Mouse (Mus musculus) gastrocnemius, postnatal 4 days (tissue): ENCODE measurements around the gene Zfp382. TPM values are rescaled to one million over a fixed set of nuclear protein-coding genes. Genes with fewer than 3 reads are reported as not detected.
A peak's percentile ranks its signal among the peaks of the same experiment; 100 is the strongest.
"Not testable (repeated sequence)": the region's sequence is repeated elsewhere in the genome, so short reads cannot be mapped to it uniquely, and the experiment has no call there.

ENCODE experiments used
- DNase-seq, 2 experiments: peaks; one replicate each; pipeline ENCODE4 v3.0.0; 2021 to 2022; ENCODE audit warnings: low spot score in 2 of 2, mixed read lengths in 2 of 2
- long read RNA-seq, 2 experiments: library from polyadenylated mRNA; stranded (forward); transcript quantifications; one replicate each; pipeline ENCODE4 v2.0.0; 2021
- total RNA-seq, 2 experiments: library from RNA; stranded (reverse); gene quantifications; 2 replicates each; pipeline ENCODE4 v1.2.3; 2021

Zfp382 gene
- 1 to 10 TPM; 8.0 to 9.4 TPM for total RNA-seq
- long read RNA-seq, experiment 1, result 0 reads
- long read RNA-seq, experiment 2, partial matches to known transcripts, result 0 of 2 reads
- long read RNA-seq, experiment 2, other reads (novel, unspliced or antisense), result 0 of 2 reads

DNA sequence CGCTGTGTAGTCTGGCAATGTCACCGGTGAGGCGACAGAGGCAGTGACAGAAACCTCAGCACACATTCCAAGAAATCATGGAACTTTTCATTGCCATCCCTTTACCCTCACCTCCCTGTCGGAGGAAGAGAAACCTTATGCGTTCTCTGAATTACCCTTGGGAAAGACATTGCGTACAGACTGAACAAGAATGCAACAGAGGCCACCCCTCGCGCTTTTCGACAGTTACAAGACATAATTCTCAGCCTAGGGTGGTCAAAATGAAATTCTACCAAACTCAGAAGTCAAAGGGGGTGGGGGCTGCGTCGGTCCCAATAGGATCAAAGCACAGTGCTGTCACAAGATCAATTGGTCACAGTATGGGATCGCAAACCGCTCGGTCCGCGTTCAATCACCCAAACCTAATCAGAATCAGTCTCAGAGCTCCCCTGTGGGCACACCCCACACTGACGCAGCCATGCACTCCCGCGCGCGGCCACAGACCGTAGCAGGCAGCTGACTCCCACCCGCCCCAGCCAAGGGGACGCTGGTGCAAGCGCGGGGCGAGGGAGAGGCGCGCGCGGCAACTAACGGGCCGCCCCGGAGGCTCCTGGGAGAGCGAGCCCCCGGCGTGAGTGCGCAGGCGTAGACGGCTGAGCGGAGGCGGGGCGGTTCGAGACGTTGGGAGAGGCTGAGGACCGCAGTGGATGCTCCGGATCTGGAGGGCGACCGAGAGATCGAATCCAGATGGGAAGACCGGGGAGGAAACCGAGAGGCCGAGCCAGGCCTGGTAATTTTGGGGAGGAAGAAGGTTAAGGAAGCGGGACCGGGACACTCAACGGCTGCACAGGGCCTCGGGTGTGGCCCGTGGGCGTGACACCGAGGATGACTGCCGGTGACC lies at the start of gene Zfp382:
Zfp382 (plus strand) TSS at position 635 of the 880 bp plus-strand sequence.
- peak; percentile 83 to 92 for DNase-seq

DNA sequence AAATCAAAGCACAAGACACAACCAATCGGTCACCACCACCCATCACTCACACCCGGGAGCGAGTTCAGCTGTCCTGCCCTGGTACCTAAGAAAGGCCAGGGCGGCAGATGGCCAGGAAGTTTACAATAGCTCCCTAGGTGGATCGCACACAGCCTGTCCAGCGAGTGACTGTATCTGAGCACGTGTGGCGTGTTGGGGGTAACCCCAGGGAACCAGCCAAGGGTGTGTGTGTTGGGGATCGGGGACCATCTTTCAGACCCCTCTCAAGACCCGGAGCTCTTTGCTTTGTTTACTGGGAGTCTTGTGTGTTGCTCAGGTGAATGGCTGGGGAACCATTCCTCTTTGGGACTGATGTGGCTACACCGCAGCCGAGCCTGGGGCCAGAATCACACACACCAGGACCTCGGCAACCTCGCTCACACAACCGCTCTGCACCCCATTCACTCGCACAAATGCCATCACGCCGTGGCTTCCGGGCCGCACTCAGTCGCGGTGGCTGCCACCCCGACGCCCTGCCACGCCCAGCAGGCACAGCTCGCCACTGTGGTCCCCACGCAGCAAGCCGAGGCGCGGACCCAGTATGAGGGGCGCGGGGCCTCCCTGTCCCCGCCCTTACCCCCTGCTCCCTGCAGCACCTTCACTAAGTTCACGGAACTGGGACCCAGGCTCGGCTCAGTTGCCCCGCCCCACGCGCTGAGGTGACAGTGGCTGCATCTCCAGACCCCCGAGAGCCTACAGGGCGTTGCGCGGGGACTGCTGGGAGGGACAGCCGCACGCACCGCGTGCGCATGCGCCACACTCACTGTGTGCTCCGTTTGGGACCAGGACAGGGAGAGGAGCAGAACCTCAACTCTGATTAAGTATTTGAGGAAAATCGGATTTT lies 49.4 kb upstream of the Zfp382 start, which contains the start of gene Zfp82:
Zfp82 (minus strand) TSS at position 755 of the 883 bp plus-strand sequence.
- DNase-seq, result peak; percentile 64 to 81

DNA sequence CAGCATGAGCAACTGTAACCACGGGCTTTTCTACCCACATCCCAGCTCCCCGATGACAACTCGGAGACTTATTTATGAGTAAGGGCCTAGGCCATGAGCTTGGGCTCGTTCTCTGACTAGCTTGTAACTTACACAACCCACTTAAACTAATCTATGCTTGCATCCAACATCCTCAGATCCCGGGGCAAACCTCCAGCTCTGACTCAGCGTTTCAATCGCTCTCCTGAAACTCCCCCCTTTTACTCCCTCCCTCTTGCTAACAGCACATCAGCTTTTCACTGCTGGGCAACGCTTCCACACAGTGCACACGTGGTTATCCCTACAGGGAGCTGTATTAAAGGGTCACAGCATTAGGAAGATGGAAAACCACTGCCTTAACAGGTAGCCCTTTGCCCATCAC lies 35.2 kb upstream of the Zfp382 start:
- peak in 1 of 2 experiments; percentile 18 for DNase-seq

DNA sequence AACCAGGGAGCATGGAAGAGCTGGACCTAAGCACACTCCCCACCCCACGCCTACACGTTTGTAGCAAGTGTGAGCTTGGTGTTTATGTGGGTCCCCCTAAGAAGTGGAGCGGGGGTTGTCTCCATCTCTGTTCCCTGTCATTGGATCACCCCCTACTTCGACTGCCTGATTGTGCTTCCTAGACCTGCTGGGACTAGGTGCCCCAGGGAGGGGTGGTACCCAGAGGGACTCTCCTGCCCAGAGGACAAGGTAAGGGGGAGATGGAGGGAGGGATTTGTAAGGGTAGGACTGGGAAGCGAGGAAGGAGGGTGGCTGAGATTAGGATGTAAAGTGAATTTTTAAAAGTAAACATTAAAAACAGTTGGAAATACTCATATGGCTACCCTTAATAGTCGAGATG lies 32.3 kb upstream of the Zfp382 start:
- DNase-seq, result no peak

DNA sequence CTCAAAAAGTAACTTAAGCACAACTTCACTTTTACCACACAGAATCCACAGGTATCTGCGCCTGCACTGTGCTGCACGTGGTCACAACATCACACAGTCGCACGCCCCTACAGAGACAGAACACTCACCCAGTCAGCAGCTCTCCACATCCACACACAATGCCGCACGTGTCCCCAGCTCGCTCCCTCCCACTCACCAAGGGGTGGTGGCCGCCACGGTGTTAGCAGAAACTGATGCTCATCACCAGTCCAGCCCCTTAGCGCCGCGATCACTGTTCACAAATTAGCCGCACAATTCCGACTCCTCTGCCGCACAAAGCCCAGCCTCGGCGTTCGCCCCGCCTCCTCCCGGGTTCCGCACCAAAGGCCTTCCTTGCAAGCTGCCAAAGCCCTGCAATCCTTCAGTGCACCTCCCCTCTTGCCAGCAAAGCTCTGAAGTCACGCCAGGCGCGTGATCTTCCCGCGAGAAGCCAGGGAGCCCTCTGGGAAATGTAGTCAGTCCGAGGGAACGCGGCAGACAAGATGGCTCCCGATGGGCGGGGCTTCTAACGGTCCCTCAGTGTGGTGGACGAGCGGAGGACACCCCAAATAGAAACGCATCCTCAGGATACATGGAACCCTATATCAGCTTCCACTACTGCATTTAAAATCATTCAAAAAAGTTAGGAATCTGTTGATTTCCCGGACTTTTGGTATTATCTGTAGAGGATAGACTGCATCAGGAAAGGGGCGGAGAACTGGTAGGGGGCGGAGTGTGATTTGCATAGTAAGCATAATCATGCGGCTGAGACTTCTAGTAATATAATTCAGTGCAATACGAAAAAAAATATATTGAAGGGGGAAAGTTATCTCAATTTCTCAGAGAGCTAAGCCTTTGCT lies 31.4 kb upstream of the Zfp382 start, which contains the start of the genes Gm26920 and Zfp566:
Gm26920 (minus strand) TSS at position 319 of the 878 bp plus-strand sequence.
Zfp566 (minus strand) TSS at position 436 of the 878 bp plus-strand sequence.
- peak; percentile 90 to 95 for DNase-seq

DNA sequence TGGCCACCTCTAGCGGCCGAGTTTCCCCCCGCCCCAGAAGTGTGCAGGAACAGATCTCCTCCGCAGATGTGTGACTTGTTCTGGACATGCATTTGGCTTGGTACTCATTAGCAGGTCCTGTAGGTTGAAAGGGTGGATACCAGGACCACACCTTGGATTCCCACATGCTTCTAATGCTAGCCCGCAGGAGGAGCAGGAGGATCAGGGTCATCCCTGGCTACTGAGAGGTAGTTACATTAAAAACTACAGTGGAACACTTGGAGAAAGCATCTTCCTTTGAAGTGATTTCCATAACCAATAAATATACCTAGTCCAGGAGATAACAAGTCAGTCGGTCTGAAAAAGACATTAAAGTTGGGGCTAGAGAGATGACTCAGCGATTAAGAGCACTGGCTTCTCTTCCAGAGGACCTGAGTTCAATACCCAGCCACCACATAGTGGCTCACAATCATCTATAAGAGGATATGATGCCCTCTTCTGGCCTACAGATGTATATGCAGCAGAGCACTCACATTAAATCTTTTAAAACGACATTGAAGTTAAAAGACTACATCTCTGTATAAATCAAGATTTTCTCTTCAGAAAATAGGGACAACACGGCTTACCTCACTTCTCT lies 30.7 kb upstream of the Zfp382 start:
- DNase-seq, result no peak

DNA sequence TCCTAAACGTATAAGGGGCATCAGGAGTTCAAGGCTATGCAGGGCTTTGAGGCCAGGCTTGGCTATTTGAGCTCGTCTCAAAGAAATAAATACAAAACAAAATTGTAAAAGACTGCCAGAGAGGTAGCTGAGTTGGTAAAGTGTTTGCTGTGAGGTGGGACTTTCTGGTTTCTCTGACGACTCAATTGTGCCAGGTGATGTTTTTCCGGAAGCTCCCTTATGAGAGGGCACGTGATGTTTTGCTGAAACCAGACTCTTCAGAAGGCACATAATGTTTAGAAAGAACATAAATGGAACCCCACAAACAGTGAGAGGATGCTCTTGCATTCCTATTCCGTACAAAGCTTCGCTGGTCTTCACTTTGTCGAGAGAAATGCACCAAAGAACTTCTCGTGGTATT lies 29.1 kb upstream of the Zfp382 start:
- DNase-seq, result no peak

DNA sequence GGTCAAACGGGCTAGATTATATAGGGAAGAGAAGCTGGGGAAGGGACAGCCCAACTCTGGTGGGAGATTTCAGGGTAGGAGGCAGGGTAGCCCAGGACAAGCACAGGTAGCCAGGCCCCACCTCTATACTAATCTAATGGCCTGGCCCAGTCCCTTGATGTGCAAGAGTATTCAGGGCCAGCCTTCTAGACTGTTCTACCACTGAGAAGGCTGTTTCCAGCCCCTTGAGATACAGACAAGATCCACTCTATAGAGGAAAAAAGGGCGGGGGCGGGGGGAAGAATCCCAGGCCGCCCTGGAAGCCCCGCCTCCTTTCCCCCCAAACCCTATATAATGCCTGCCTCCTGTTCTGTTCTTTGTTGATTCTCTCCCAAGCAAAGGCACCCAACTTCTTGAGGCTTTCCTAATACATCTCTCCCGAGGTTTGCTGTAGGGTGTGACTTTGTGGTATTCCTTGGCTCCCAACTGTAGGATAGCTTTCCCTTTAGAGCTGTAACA lies 27.8 kb upstream of the Zfp382 start:
- DNase-seq, result no peak

DNA sequence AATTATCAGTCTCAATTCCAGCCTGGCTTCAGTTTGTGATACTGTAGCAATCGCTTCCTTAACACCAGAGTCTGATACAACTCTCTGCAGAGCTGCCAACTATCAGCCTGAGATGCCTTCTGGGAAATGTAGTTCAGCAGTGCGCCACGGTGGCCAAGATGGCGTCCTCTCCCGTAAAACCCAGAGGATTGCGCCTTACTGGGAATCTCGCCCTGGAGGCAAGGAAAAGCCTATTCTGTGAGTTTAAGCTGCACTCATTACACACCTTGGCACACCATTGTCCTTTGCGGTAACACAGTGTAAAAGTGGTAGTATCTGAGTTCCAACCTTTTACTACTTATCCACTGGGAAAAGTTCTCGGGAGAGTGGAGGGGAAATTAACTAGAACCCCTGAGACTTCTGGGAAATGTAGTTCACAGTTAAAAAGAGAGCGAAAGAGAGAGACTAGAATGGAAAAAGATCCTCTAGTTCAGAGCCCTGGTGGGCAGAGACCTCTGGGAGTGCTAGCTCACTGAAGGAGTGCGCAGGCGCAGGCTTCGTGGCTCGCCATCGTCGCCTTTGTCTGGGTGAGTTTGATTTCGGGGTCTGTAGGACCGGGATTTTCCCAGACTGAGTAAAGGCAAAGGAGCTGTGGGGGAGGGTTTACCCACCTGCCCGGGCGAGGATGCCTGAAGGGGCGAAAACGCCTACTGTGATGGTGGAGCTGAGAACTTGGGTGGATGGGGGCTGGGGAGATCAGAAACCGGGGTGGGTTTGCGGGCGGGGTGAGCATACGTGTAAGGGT lies 26.9 kb upstream of the Zfp382 start, which contains the start of gene Zfp260:
Zfp260 (plus strand) TSS at position 132 of the 784 bp plus-strand sequence.
- peak; percentile 64 to 89 for DNase-seq

DNA sequence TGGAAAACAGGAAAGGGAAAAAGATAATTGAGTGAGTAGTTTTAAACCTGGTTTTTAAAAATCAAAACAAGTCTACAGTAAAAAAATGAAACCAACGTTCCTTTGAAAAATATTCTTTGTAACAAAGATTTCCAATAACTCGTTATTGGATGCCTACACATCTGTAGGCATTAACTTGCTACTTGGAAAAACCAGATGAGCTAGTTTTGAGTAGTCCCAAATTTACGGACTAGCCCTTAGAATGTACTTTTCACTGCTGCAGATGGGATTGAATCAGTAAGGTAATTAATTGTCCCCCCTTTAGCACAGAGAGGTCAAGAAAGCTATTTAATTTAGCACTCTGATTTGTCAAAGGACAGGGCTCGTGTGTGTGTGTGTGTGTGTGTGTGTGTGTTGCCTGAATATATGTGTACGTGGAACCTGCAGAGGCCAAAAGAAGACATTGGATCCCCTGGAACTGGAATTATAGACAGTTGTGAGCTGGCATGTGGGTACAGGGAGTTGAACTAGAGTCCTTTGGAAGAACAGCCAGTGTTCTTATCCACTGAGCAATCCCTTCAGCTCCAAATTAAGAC lies 26.1 kb upstream of the Zfp382 start:
- no peak for DNase-seq

DNA sequence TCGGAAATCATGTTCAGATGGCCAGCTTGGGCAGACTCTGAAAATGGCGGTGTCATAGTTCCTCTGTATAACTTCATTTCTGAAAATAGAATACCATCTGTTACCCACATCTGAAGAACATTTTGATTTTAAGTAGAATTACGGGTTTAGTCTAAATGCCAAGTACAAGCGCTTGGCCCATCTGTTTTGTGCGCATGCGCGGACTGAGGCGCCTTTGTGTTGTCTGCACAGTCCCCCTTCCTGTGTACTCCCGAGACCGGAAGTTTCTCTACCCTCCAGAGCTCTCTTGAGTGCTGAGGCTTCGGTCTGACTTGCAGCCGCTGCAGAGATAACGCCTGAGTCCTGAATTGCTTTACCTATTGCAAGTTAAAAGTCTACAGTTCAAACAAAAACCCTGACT lies 22.4 kb upstream of the Zfp382 start:
- no peak for DNase-seq

DNA sequence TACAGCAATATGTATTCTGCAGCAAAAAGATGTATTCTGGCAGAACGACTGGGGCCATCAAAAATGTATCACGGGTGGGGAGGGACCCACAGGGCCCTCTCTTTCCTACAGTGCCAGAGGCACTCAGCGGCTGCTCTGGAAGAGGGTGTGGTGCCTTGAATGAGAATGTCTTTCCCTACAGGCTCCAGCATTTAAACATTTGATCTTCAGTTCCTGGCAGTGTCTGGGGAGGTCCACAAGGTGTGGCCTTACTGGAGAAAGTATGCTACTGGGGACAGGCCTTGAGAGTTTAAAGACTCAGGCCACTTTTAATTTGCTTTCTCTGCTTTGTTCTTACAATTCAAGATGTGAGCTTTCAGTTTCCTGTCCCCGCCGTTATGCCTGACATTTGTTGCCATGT lies 5.7 kb upstream of the Zfp382 start:
- DNase-seq, result no peak

DNA sequence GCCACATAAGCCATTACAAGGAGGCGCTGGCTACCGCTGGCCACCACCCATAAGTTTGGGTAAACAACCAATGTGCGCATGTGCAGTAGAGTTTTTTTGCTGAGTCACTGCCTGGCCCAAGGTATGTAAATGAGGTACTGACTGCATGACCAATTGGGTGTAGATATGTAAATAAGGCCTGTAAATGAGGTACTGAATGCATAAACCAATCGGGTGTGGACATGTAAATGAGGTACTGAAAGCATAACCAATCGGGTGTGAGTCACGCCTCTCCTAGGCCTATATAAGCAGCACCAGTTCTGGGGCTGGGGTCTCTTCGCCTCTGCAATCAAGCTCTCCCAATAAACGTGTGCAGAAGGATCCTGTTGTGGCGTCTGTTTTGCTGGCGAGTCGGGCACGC lies 3.8 kb upstream of the Zfp382 start:
- not testable (repeated sequence) for DNase-seq

DNA sequence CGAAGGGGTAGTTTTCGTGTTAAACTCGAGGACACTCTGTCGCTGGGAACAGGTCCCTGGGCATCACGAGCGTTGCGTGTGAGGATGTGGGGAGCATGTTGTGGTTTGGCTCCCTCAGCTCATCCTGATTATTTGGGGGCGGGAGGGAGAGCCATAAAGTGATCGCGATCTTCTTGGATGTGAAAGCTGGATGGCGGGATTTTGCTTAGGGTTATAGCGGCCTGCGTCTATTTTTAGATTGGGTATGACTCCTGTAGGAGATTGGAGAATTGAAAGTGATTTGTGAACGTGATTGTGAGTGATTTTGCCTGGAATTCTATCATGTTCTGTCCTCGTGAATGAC lies 417 bp downstream of the Zfp382 start:
- DNase-seq, result no peak

DNA sequence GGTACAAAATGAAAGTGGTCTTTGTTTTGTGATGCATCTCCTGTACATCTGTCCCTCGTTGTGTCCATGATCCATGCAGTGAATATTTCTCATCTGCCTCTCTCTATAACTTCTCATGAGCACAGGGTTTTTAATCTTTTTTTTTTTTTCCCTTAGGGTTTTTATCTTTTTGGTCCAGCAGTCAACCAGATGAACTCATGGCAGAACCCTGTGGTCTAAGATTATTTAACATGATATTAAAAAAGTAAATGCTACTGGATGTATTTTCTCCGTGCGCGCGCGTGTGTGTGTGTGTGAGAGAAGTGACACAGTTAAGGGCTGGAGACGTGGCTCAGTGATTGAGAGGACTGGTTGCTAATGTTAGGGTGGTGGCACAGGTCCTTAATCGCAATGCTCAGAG lies 8.2 kb downstream of the Zfp382 start:
- DNase-seq, result no peak

DNA sequence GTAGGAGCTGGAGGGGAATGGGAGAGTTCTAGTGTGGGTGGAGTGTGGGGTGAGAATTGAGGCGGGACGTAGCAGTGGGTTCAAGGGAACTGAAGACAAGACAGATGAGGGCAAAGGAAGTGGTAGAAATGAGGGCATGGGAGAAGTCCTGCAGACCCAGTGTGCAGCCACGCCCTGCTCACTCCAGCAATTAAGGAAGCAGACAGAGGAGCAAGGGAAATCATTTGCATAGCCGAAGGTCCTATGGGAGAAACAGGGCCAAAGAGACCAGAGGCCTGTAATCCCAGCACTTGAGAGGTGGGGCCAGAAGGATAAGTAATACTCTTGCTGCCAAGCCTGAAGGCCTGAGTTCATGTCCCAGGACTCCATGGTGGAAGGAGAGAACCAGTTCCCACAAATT lies 10.7 kb downstream of the Zfp382 start:
- no peak for DNase-seq

DNA sequence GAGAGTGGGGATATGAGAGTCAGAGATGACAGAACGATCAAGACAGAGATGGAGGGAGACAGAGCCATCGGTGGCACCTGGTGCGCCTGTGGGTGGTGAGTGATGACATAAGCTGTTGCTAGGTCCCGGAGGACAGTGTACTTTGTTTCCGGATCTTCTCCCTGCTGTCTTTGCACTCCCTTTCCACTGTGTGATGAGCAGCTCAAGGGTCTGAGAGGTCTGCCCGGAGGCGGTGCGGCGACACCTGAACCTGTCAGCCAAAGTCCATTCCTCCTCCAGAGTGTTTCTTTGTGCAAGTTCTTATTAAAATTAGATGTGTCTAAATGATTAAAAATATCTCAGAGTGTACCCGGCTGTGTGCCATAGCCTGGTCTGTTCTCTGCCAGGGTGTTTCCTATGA lies 15.1 kb downstream of the Zfp382 start:
- DNase-seq, result no peak

DNA sequence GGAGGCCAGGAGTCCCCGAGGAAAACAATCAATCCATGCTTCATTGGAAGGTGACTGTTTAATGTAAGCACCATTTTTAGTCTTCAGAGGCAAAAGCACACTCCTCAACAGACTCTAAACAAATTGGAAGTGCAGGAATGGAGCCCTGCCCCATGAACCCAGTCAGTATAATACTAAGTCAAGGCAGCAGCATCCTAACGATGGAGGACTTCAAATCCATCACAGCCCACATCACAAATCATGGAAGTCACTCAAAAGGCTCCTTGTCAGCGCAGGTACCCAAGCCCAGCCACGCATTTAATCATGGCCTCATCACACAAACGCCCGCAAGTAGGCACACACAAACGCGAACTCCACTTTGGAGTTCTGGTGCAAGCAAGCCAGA lies 21.4 kb downstream of the Zfp382 start:
- no peak for DNase-seq
